Mouse (Mus musculus) forebrain, postnatal 0 days (tissue): ENCODE results near the gene Sh3d19. TPM values are rescaled to one million over a fixed set of nuclear protein-coding genes. Genes with fewer than 3 reads are reported as not detected.

Source experiments
- ATAC-seq: fragments of 200-750 bp; cut with Nextera tagmentation; 2 replicates; pipeline ENCODE4 v1.8.0; 2017; ENCODE audit warnings: mild to moderate bottlenecking, moderate library complexity
- DNase-seq: peaks from one replicate; pipeline ENCODE4 v3.0.0-alpha.2; 2015
- H3K27ac ChIP-seq: fragments of 300-500 bp; sonication (generic); 2 replicates; pipeline ENCODE4 v1.5.1; 2014; ENCODE audit warnings: low read depth, mild to moderate bottlenecking, antibody characterized with exemption, low read length, moderate library complexity, mixed read lengths
- H3K27me3 ChIP-seq: fragments of 300-500 bp; sonication (generic); 2 replicates; pipeline ENCODE4 v1.6.1; 2014; ENCODE audit warnings: mild to moderate bottlenecking, low read length, mixed read lengths; ENCODE audit not compliant: insufficient read depth
- H3K36me3 ChIP-seq: fragments of 300-500 bp; sonication (generic); 2 replicates; pipeline ENCODE4 v1.6.1; 2014; ENCODE audit warnings: mild to moderate bottlenecking, moderate library complexity; ENCODE audit not compliant: insufficient read depth
- H3K4me1 ChIP-seq: fragments of 300-500 bp; sonication (generic); 2 replicates; pipeline ENCODE4 v1.6.1; 2014; ENCODE audit warnings: antibody characterized with exemption; ENCODE audit not compliant: insufficient read depth
- H3K4me2 ChIP-seq: fragments of 300-500 bp; sonication (generic); 2 replicates; pipeline ENCODE4 v1.6.1; 2014; ENCODE audit warnings: low read depth, mild to moderate bottlenecking, moderate library complexity
- H3K4me3 ChIP-seq: fragments of 300-500 bp; sonication (generic); 2 replicates; pipeline ENCODE4 v1.5.1; 2014; ENCODE audit warnings: low read depth, low read length, mixed read lengths
- H3K9ac ChIP-seq: fragments of 300-500 bp; sonication (generic); 2 replicates; pipeline ENCODE4 v1.6.1; 2014; ENCODE audit warnings: mild to moderate bottlenecking
- H3K9me3 ChIP-seq: fragments of 300-500 bp; sonication (generic); 2 replicates; pipeline ENCODE4 v1.6.1; 2016; ENCODE audit warnings: low read length
- CTCF ChIP-seq: sonication (generic); IDR thresholded peaks from 2 replicates; pipeline ENCODE4 v1.5.1; 2016; ENCODE audit warnings: antibody characterized with exemption, control low read depth, low read depth
- WGBS: fragments of 180-500 bp; shearing (Covaris S2); extraction: QIAGEN DNeasy Blood & Tissue Kit; methylation state at CpG from one replicate; pipeline ENCODE4 v1.1.7; 2014; 5-methylcytosine and 5-hydroxymethylcytosine counted together
- polyA plus RNA-seq: library from polyadenylated mRNA; unstranded; fragments of >200 nt; fragmentation: Nextera tagmentation; extraction: Ambion mirVana; gene quantifications from 2 replicates; pipeline ENCODE4 v1.2.1, GENCODE M21; 2015
- total RNA-seq: library from RNA; depleted of rRNA; stranded (reverse); fragments of >200 nt; gene quantifications from 2 replicates; pipeline ENCODE4 v1.2.3, GENCODE M21; 2014; rRNA removed

Sh3d19 gene
- total and polyA plus RNA-seq, 2 experiments from 2014 or later: 14.3 to 25.1 TPM

DNA sequence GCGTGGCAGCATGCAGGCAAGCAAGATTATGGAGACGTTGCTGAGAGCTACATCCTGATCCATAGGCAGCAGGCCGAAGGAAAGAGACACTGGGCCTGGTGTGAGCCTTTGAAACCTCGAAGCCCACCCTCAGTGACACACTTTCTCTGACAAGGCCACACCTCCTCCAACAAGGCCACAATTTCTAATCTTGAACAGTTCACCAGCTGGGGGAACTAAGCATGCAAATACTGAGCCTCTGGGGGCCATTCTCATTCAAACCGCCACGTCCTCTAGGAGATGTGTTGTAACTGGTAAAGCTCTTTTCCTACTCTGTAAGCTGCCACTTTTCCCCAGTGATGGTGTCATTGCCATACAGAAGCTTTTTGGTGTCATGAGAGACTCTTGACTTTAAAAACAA lies 178.2 kb downstream of the Sh3d19 start:
- no peaks in the 10 kb centered on the region for H3K4me1 ChIP-seq
- H3K27ac ChIP-seq: no peak overlapping the region
- no peaks in the 10 kb centered on the region for H3K27me3 ChIP-seq
- no peaks in the 10 kb centered on the region for H3K9me3 ChIP-seq
- H3K36me3 ChIP-seq: no peaks in the 10 kb centered on the region
- no peak overlapping the region for H3K4me3 ChIP-seq
- DNase-seq (no peak), ATAC-seq (no peak)
- H3K4me2 ChIP-seq: no peak overlapping the region
- TF ChIP-seq CTCF: no peak
- H3K9ac ChIP-seq: no peak overlapping the region
- WGBS: 75% methylated on average over 6 of the region's 6 CpGs

DNA sequence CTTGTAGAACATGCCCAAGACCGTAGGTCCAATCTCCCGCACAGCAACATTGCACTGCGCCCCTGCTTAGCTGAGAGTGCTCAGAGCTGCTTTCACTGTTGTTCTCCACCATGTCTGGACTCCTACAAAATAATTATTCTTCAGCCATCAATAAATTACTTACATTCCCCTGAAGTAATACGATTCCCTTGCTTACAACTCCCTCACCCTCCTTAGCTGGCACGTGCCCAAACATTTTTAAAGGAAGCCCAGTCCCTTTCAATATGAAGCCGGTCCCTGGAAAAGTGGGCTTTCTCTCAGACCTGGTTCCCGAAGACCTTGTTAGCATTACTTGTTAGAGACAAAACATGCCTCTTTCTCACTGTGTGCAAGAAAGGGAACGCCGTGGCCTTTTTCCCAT lies 178.6 kb downstream of the Sh3d19 start:
- DNase-seq: no peak
- TF ChIP-seq CTCF: no peak
- 45% methylated on average over 9 of the region's 9 CpGs for WGBS

DNA sequence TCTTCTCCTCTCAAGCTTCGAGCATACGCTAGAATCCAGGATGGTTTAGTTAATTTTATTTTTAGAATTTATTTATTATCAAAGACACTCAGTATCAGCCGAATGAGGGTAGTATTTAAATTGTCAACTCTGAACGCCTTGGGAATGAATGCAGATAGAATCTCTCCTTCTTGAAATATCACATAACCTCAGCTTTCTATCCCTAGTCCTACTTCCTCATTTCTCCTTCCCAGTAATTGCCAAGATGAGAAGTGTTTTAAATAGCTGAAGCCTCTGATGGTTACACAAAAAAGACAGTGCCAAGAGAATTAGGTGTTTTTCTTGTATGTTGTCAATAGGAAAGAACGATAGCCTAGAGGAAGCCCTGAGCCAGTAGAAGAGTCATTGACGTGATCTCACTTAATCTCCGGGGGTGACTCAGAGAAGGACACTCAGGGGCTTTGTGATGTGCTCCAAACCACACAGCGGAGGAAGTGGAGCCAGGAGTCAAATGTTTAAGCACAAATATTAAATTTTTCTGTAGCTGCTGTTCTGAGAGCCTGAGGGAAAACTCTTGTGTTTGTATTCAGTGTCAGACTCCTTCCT lies 198.0 kb downstream of the Sh3d19 start:
- Histone ChIP-seq H3K9ac (no peak overlapping the region), H3K4me2 (no peak overlapping the region), H3K36me3 (no peaks in the 10 kb centered on the region), H3K27ac (no peak overlapping the region), H3K4me3 (no peak overlapping the region), H3K4me1 (no peaks in the 10 kb centered on the region), H3K27me3 (no peaks in the 10 kb centered on the region), H3K9me3 (no peaks in the 10 kb centered on the region)
- TF ChIP-seq CTCF: no peak
- 74% methylated on average over 8 of the region's 8 CpGs for WGBS
- DNase-seq (no peak), ATAC-seq (no peak)

More for the DNA sequence above, 178.6 kb downstream of the Sh3d19 start:
- Histone ChIP-seq H3K4me2 (no peak overlapping the region), H3K27ac (no peak overlapping the region), H3K4me1 (no peaks in the 10 kb centered on the region), H3K4me3 (no peak overlapping the region), H3K27me3 (no peaks in the 10 kb centered on the region), H3K9ac (no peak overlapping the region), H3K9me3 (no peaks in the 10 kb centered on the region), H3K36me3 (no peaks in the 10 kb centered on the region)
- ATAC-seq: no peak

DNA sequence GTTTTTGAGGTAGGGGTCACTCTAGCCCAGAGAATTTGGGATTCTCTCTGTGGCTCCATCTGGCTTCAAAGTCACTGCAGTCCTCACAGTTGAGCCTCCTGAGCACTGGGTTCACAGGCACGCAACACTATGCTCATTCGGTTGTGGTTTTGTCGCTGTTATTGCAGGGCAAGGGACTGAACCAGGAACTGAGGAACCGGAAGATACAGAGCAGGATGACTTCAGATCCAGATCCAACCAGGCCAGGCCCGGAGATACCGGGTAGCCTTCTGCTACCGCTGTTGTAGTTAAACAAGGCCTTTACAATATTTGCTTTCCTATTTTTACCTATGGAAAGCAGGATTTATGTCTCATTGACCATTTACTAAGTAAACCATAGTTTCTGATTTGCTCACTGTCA lies 208.8 kb downstream of the Sh3d19 start:
- no peaks in the 10 kb centered on the region for H3K27me3 ChIP-seq
- no peaks in the 10 kb centered on the region for H3K4me1 ChIP-seq
- no peak for TF ChIP-seq CTCF
- WGBS: 94% methylated on average over 7 of the region's 7 CpGs
- H3K4me3 ChIP-seq: no peak overlapping the region
- H3K9ac ChIP-seq: no peak overlapping the region
- DNase-seq (no peak), ATAC-seq (no peak)
- no peak overlapping the region for H3K27ac ChIP-seq
- no peaks in the 10 kb centered on the region for H3K9me3 ChIP-seq
- H3K4me2 ChIP-seq: no peak overlapping the region
- no peaks in the 10 kb centered on the region for H3K36me3 ChIP-seq

Other genes starting within 250 kb of the Sh3d19 start
- gene Fam160a1, start 153.8 kb upstream of the Sh3d19 start, total RNA-seq: 2.6 and 2.8 TPM in 2 replicates
- gene Fam160a1, start 153.8 kb upstream of the Sh3d19 start, polyA plus RNA-seq: 0.57 and 0.67 TPM in 2 replicates
- gene Glt28d2, start 83.6 kb upstream of the Sh3d19 start, total RNA-seq: 1.1 and 1.6 TPM in 2 replicates
- 1.1 and 1.2 TPM in 2 replicates for gene Glt28d2, start 83.6 kb upstream of the Sh3d19 start, polyA plus RNA-seq
- 0.67 and 2.8 TPM in 2 replicates for gene Gm37240, start 83.6 kb upstream of the Sh3d19 start, total RNA-seq
- gene Gm37240, start 83.6 kb upstream of the Sh3d19 start, polyA plus RNA-seq: 0.34 and 1.2 TPM in 2 replicates
- not detected in 2 replicates for gene Prss48, start 31.4 kb downstream of the Sh3d19 start, total RNA-seq
- gene Prss48, start 31.4 kb downstream of the Sh3d19 start, polyA plus RNA-seq: not detected in 2 replicates
- 996 and 1,231 TPM in 2 replicates for gene Rps3a1, start 171.6 kb downstream of the Sh3d19 start, total RNA-seq
- gene Rps3a1, start 171.6 kb downstream of the Sh3d19 start, polyA plus RNA-seq: 709 and 888 TPM in 2 replicates